Mouse (Mus musculus) stomach, embryonic 14.5 days (tissue): ENCODE data around the gene Bach1. TPM values are rescaled to one million over a fixed set of nuclear protein-coding genes. Genes with fewer than 3 reads are reported as not detected.

Source experiments
- ATAC-seq: fragments of 200-750 bp; cut with Nextera tagmentation; 2 replicates; pipeline ENCODE4 v1.8.0; 2017; ENCODE audit warnings: low read depth, moderate TSS enrichment; ENCODE audit not compliant: insufficient number of reproducible peaks, insufficient read depth, low FRiP score
- H3K27ac ChIP-seq: fragments of 300-500 bp; sonication (generic); 2 replicates; pipeline ENCODE4 v1.5.1; 2014; ENCODE audit warnings: mild to moderate bottlenecking, low read length, moderate library complexity, mixed read lengths
- H3K27me3 ChIP-seq: fragments of 300-500 bp; sonication (generic); 2 replicates; pipeline ENCODE4 v1.6.1; 2014; ENCODE audit warnings: low read length, control low read depth, mixed read lengths; ENCODE audit not compliant: control insufficient read depth, insufficient read depth
- H3K36me3 ChIP-seq: fragments of 300-500 bp; sonication (generic); 2 replicates; pipeline ENCODE4 v1.6.1; 2014; ENCODE audit warnings: mild to moderate bottlenecking, control low read depth, low read length, moderate library complexity, mixed read lengths; ENCODE audit not compliant: control insufficient read depth, insufficient read depth
- H3K4me1 ChIP-seq: fragments of 300-500 bp; sonication (generic); 2 replicates; pipeline ENCODE4 v1.6.1; 2014; ENCODE audit warnings: low read length, control low read depth, mixed read lengths; ENCODE audit not compliant: control insufficient read depth, insufficient read depth
- H3K4me2 ChIP-seq: fragments of 300-500 bp; sonication (generic); replicated peaks from 2 replicates; pipeline ENCODE4 v1.6.1; 2014; ENCODE audit warnings: low read depth, low read length, control low read depth
- H3K4me3 ChIP-seq: fragments of 300-500 bp; sonication (generic); 2 replicates; pipeline ENCODE4 v1.5.1; 2014; ENCODE audit warnings: low read depth, low read length, control low read depth
- H3K9ac ChIP-seq: fragments of 300-500 bp; sonication (generic); replicated peaks from 2 replicates; pipeline ENCODE4 v1.6.1; 2014; ENCODE audit warnings: low read depth, mild to moderate bottlenecking, control low read depth, low read length, moderate library complexity, mixed read lengths
- H3K9me3 ChIP-seq: fragments of 300-500 bp; sonication (generic); 2 replicates; pipeline ENCODE4 v1.6.1; 2016; ENCODE audit warnings: low read depth, low read length, control low read depth; ENCODE audit not compliant: control insufficient read depth
- WGBS: fragments of 180-500 bp; shearing (Covaris S2); extraction: QIAGEN DNeasy Blood & Tissue Kit; methylation state at CpG from one replicate; pipeline ENCODE4 v1.1.7; 2014; 5-methylcytosine and 5-hydroxymethylcytosine counted together
- polyA plus RNA-seq: library from polyadenylated mRNA; unstranded; fragments of >200 nt; fragmentation: Nextera tagmentation; extraction: Ambion mirVana; gene quantifications from 2 replicates; pipeline ENCODE4 v1.2.1, GENCODE M21; 2014

The Bach1 gene
- polyA plus RNA-seq, 1 experiment from 2014 or later: 16.2 TPM

- Histone ChIP-seq H3K4me3 (no peak overlapping the region), H3K9ac (no peak overlapping the region), H3K27ac (no peak overlapping the region), H3K9me3 (no peaks in the 10 kb centered on the region), H3K4me1 (no peaks in the 10 kb centered on the region), H3K36me3 (peaks cover 21% of the 10 kb centered on the region; the same call in 1 of the 2 replicates), H3K27me3 (no peaks in the 10 kb centered on the region), H3K4me2 (no peak overlapping the region)
- 76% methylated on average over 21 of the region's 21 CpGs for WGBS
- ATAC-seq: peak; percentile 90
Observed at GRCm38 (mm10) chr16:87725963-87726362, 27.2 kb downstream of the Bach1 start.

- Histone ChIP-seq H3K9me3 (no peaks in the 10 kb centered on the region), H3K9ac (no peak overlapping the region), H3K4me2 (no peak overlapping the region), H3K27ac (no peak overlapping the region), H3K27me3 (no peaks in the 10 kb centered on the region), H3K4me1 (no peaks in the 10 kb centered on the region), H3K36me3 (peaks cover 21% of the 10 kb centered on the region; the same call in 1 of the 2 replicates), H3K4me3 (no peak overlapping the region)
- no peak for ATAC-seq
- 85% methylated on average over 6 of the region's 6 CpGs for WGBS
Observed at GRCm38 (mm10) chr16:87726369-87726768, 27.6 kb downstream of the Bach1 start.

- Histone ChIP-seq H3K9ac (no peak overlapping the region), H3K4me1 (no peaks in the 10 kb centered on the region), H3K4me2 (no peak overlapping the region), H3K27ac (no peak overlapping the region), H3K36me3 (peaks cover 21% of the 10 kb centered on the region; the same call in 1 of the 2 replicates), H3K27me3 (no peaks in the 10 kb centered on the region), H3K9me3 (no peaks in the 10 kb centered on the region), H3K4me3 (no peak overlapping the region)
- no peak for ATAC-seq
- WGBS: 75% methylated on average over 9 of the region's 9 CpGs
Observed at GRCm38 (mm10) chr16:87727250-87727649, 28.5 kb downstream of the Bach1 start.

GRCm38 (mm10) chr16:87727918-87728317, 29.2 kb downstream of the Bach1 start:
- 82% methylated on average over 14 of the region's 14 CpGs for WGBS
- Histone ChIP-seq H3K9ac (no peak overlapping the region), H3K4me3 (no peak overlapping the region), H3K9me3 (no peaks in the 10 kb centered on the region), H3K27me3 (no peaks in the 10 kb centered on the region), H3K4me2 (no peak overlapping the region), H3K36me3 (peaks cover 19% of the 10 kb centered on the region; the same call in 1 of the 2 replicates), H3K27ac (no peak overlapping the region), H3K4me1 (no peaks in the 10 kb centered on the region)
- ATAC-seq: no peak

GRCm38 (mm10) chr16:87728703-87729102, 30.0 kb downstream of the Bach1 start:
- Histone ChIP-seq H3K4me2 (no peak overlapping the region), H3K36me3 (peaks cover 18% of the 10 kb centered on the region; the same call in 1 of the 2 replicates)

GRCm38 (mm10) chr16:87729469-87729868, 30.7 kb downstream of the Bach1 start:
- ATAC-seq: no peak
- H3K4me1 ChIP-seq: no peaks in the 10 kb centered on the region
- H3K9me3 ChIP-seq: no peaks in the 10 kb centered on the region
- H3K4me3 ChIP-seq: no peak overlapping the region
- H3K27me3 ChIP-seq: no peaks in the 10 kb centered on the region
- H3K9ac ChIP-seq: no peak overlapping the region
- peaks cover 18% of the 10 kb centered on the region; the same call in 1 of the 2 replicates for H3K36me3 ChIP-seq
- WGBS: 93% methylated on average over 20 of the region's 20 CpGs
- no peak overlapping the region for H3K27ac ChIP-seq
- H3K4me2 ChIP-seq: no peak overlapping the region

More at GRCm38 (mm10) chr16:87728703-87729102, 30.0 kb downstream of the Bach1 start:
- H3K27me3 ChIP-seq: no peaks in the 10 kb centered on the region
- H3K9me3 ChIP-seq: no peaks in the 10 kb centered on the region
- H3K4me1 ChIP-seq: no peaks in the 10 kb centered on the region
- no peak for ATAC-seq
- no peak overlapping the region for H3K9ac ChIP-seq
- H3K4me3 ChIP-seq: no peak overlapping the region
- 87% methylated on average over 8 of the region's 8 CpGs for WGBS
- no peak overlapping the region for H3K27ac ChIP-seq

GRCm38 (mm10) chr16:87734868-87735381, 36.2 kb downstream of the Bach1 start:
- Histone ChIP-seq H3K4me2 (no peak overlapping the region), H3K4me3 (no peak overlapping the region), H3K36me3 (peaks cover 7% of the 10 kb centered on the region; the same call in 1 of the 2 replicates), H3K27me3 (no peaks in the 10 kb centered on the region), H3K27ac (no peak overlapping the region), H3K4me1 (no peaks in the 10 kb centered on the region), H3K9me3 (no peaks in the 10 kb centered on the region), H3K9ac (no peak overlapping the region)
- 87% methylated on average over 4 of the region's 4 CpGs for WGBS
- 0 out of 2 replicates have a peak, but pooled peaks have one; percentile 1 for ATAC-seq

- no peak overlapping the region for H3K4me2 ChIP-seq
- no peaks in the 10 kb centered on the region for H3K9me3 ChIP-seq
- no peaks in the 10 kb centered on the region for H3K27me3 ChIP-seq
- 82% methylated on average over 11 of the region's 11 CpGs for WGBS
- 0 out of 2 replicates have a peak, but pooled peaks have one; percentile 39 for ATAC-seq
- H3K27ac ChIP-seq: no peak overlapping the region
- no peak overlapping the region for H3K9ac ChIP-seq
- H3K4me1 ChIP-seq: no peaks in the 10 kb centered on the region
- no peaks in the 10 kb centered on the region for H3K36me3 ChIP-seq
- H3K4me3 ChIP-seq: no peak overlapping the region
Observed at GRCm38 (mm10) chr16:87736106-87736505, 37.4 kb downstream of the Bach1 start.

- Histone ChIP-seq H3K27ac (no peak overlapping the region), H3K9me3 (no peaks in the 10 kb centered on the region), H3K4me1 (no peaks in the 10 kb centered on the region), H3K36me3 (no peaks in the 10 kb centered on the region), H3K9ac (no peak overlapping the region), H3K27me3 (no peaks in the 10 kb centered on the region), H3K4me2 (no peak overlapping the region), H3K4me3 (no peak overlapping the region)
- 38% methylated on average over 8 of the region's 8 CpGs for WGBS
- no peak for ATAC-seq
Observed at GRCm38 (mm10) chr16:87737296-87737695, 38.6 kb downstream of the Bach1 start.
